Mouse (Mus musculus) midbrain, embryonic 14.5 days (tissue): Measurements from ENCODE around the gene Ulk4. TPM values are rescaled to one million over a fixed set of nuclear protein-coding genes. Genes with fewer than 3 reads are reported as not detected.
A peak's percentile ranks its signal among the peaks of the same experiment; 100 is the strongest.
"Not testable (repeated sequence)": the region's sequence is repeated elsewhere in the genome, so short reads cannot be mapped to it uniquely, and the experiment has no call there.

ENCODE experiments used
- ATAC-seq: fragments of 200-750 bp; cut with Nextera tagmentation; 2 replicates; pipeline ENCODE4 v1.8.0; 2017; ENCODE audit warnings: moderate number of reproducible peaks, moderate library complexity; ENCODE audit not compliant: low FRiP score, low TSS enrichment
- DNase-seq: peaks from one replicate; pipeline ENCODE4 v3.0.0-alpha.2; 2015
- H3K27ac ChIP-seq: fragments of 300-500 bp; sonication (generic); replicated peaks from 2 replicates; pipeline ENCODE4 v1.5.1; 2014; ENCODE audit warnings: mild to moderate bottlenecking, low read depth, low read length, moderate library complexity
- H3K27me3 ChIP-seq: fragments of 300-500 bp; sonication (generic); 2 replicates; pipeline ENCODE4 v1.6.1; 2014; ENCODE audit warnings: low read length, control low read depth, mixed read lengths; ENCODE audit not compliant: control insufficient read depth, insufficient read depth
- H3K36me3 ChIP-seq: fragments of 300-500 bp; sonication (generic); 2 replicates; pipeline ENCODE4 v1.6.1; 2014; ENCODE audit warnings: low read length, control low read depth; ENCODE audit not compliant: control insufficient read depth, insufficient read depth
- H3K4me1 ChIP-seq: fragments of 300-500 bp; sonication (generic); 2 replicates; pipeline ENCODE4 v1.6.1; 2014; ENCODE audit warnings: mild to moderate bottlenecking, antibody characterized with exemption, low read length, control low read depth; ENCODE audit not compliant: control insufficient read depth, insufficient read depth
- H3K4me2 ChIP-seq: fragments of 300-500 bp; sonication (generic); 2 replicates; pipeline ENCODE4 v1.6.1; 2014; ENCODE audit warnings: mild to moderate bottlenecking, low read length, moderate library complexity
- H3K4me3 ChIP-seq: fragments of 300-500 bp; sonication (generic); replicated peaks from 2 replicates; pipeline ENCODE4 v1.5.1; 2014; ENCODE audit warnings: low read depth, low read length
- H3K9ac ChIP-seq: fragments of 300-500 bp; sonication (generic); replicated peaks from 2 replicates; pipeline ENCODE4 v1.6.1; 2014; ENCODE audit warnings: mild to moderate bottlenecking, low read length, moderate library complexity
- H3K9me3 ChIP-seq: fragments of 300-500 bp; sonication (generic); 2 replicates; pipeline ENCODE4 v1.6.1; 2016; ENCODE audit warnings: low read length, control low read depth, mixed read lengths; ENCODE audit not compliant: control insufficient read depth
- WGBS: fragments of 180-500 bp; shearing (Covaris S2); extraction: QIAGEN DNeasy Blood & Tissue Kit; methylation state at CpG from one replicate; pipeline ENCODE4 v1.1.7; 2014; 5-methylcytosine and 5-hydroxymethylcytosine counted together
- polyA plus RNA-seq: library from polyadenylated mRNA; unstranded; fragments of >200 nt; fragmentation: Nextera tagmentation; extraction: Ambion mirVana; gene quantifications from 2 replicates; pipeline ENCODE4 v1.2.1, GENCODE M21; 2014

Gene Ulk4
- polyA plus RNA-seq, 1 experiment from 2014 or later: 75.7 TPM

- Histone ChIP-seq H3K9ac (no peak overlapping the region), H3K27me3 (no peaks in the 10 kb centered on the region), H3K4me3 (no peak overlapping the region), H3K9me3 (no peaks in the 10 kb centered on the region), H3K36me3 (no peaks in the 10 kb centered on the region), H3K4me1 (no peaks in the 10 kb centered on the region), H3K27ac (no peak overlapping the region), H3K4me2 (no peak overlapping the region)
- 92% methylated on average over 11 of the region's 11 CpGs for WGBS
- DNase-seq: no peak
- ATAC-seq: no peak
Measured at GRCm38 (mm10) chr9:121250854-121251253, 26.1 kb downstream of the Ulk4 start.

DNA sequence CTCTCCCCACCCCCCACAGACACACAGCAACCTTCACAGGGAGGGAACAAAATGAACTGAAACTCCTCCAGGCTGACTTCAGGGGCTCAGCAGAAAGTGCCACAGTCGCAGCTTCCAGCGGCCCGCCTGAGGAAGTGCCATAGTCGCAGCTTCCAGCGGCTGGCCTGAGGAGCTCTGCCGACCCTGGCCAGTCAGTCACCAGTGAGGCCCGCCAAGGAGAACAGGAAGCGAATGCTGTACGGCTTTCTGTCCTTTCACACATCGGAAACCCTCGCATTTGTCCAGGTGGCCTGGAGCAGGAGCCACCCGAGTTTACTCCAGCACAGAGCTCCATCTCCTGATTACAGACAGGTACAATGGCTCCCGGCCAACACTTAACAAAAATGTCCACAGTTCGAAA is 27.2 kb downstream of the Ulk4 start:
- ATAC-seq (no peak), DNase-seq (no peak)
- 70% methylated on average over 14 of the region's 14 CpGs for WGBS
- Histone ChIP-seq H3K9ac (no peak overlapping the region; the same call in 1 of the 2 replicates), H3K4me1 (no peaks in the 10 kb centered on the region), H3K27ac (no peak overlapping the region), H3K4me2 (no peak overlapping the region), H3K4me3 (no peak overlapping the region), H3K36me3 (no peaks in the 10 kb centered on the region), H3K9me3 (no peaks in the 10 kb centered on the region), H3K27me3 (no peaks in the 10 kb centered on the region)

- ATAC-seq (no peak), DNase-seq (peak; percentile 93)
- H3K27me3 ChIP-seq: no peaks in the 10 kb centered on the region
- no peak overlapping the region for H3K4me3 ChIP-seq
- no peaks in the 10 kb centered on the region for H3K9me3 ChIP-seq
- no peak overlapping the region for H3K4me2 ChIP-seq
- no peak overlapping the region for H3K27ac ChIP-seq
- no peaks in the 10 kb centered on the region for H3K4me1 ChIP-seq
- no peak overlapping the region for H3K9ac ChIP-seq
- WGBS: 73% methylated on average over 12 of the region's 12 CpGs
- no peaks in the 10 kb centered on the region for H3K36me3 ChIP-seq
Measured at GRCm38 (mm10) chr9:121247956-121248775, 28.8 kb downstream of the Ulk4 start.

DNA sequence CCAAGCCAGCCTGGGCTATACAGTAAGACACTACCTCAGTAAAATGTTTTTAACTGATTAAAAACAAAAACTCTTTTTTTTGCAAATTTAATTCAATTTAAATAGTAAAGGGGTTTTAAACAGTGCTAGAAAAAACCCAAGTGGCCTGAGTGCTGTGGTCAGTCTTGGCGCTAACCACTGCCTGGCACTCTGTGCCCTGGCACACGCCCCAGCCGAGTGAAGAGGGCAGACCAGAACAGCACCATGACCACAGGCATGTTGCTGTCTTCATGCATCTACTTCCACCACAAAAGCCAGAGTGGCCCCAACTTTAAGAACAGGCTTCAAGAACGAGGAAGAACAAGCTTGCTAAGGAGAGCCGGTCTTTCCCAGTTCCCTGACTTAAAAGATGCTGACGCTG is 29.9 kb downstream of the Ulk4 start:
- Histone ChIP-seq H3K4me1 (no peaks in the 10 kb centered on the region), H3K9me3 (no peaks in the 10 kb centered on the region), H3K4me3 (no peak overlapping the region), H3K4me2 (no peak overlapping the region), H3K9ac (no peak overlapping the region), H3K27ac (no peak overlapping the region), H3K36me3 (no peaks in the 10 kb centered on the region), H3K27me3 (no peaks in the 10 kb centered on the region)
- no peak for ATAC-seq
- WGBS: 86% methylated on average over 6 of the region's 6 CpGs
- no peak for DNase-seq

DNA sequence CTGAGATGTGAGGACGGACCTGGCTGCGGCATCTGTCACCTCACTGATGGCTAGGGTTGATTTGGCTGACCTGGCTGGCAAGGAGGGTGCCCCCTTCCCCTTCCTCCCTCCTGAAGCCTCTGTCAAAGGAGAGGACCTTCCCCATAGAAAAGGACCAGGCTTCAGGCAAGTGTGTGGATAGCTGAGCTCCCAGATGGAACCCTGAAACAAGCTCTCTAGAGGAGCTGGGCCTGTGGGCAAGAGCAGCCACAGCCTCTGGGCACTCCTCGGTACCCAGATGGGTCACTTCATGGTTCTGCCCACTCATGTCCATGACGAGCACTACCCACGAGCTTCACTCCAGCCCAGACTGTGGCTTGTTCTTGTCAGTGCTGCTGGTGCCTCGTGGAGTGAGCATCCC is 34.7 kb downstream of the Ulk4 start:
- Histone ChIP-seq H3K9ac (no peak overlapping the region), H3K27ac (no peak overlapping the region), H3K4me3 (no peak overlapping the region), H3K4me1 (no peaks in the 10 kb centered on the region), H3K27me3 (no peaks in the 10 kb centered on the region), H3K36me3 (no peaks in the 10 kb centered on the region), H3K9me3 (no peaks in the 10 kb centered on the region), H3K4me2 (no peak overlapping the region)
- ATAC-seq (no peak), DNase-seq (no peak)
- 93% methylated on average over 6 of the region's 6 CpGs for whole genome bisulfite sequencing

DNA sequence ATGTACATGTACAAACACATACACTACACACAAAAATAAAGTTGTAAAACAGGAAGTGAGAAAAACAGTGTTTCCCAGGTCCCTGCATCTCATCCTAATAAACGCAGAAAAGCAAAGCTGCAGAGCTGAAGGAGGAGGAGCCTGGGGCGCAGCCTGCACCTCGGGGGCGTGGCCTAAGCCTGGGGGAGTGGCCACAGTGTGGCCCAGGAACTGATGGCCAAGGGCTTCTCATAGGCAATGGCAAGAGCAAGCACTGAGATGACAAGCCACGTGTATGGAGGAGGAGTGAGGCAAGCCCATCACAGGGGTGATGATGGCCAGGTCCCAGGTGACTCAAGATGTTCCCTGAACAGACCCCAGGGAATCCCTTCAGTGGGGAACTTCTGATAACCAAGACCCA is 35.2 kb downstream of the Ulk4 start:
- Histone ChIP-seq H3K4me1 (no peaks in the 10 kb centered on the region), H3K4me2 (no peak overlapping the region), H3K9ac (no peak overlapping the region), H3K9me3 (no peaks in the 10 kb centered on the region), H3K36me3 (no peaks in the 10 kb centered on the region), H3K4me3 (no peak overlapping the region), H3K27me3 (no peaks in the 10 kb centered on the region), H3K27ac (no peak overlapping the region)
- DNase-seq: no peak
- WGBS: 37% methylated on average over 5 of the region's 5 CpGs
- no peak for ATAC-seq

DNA sequence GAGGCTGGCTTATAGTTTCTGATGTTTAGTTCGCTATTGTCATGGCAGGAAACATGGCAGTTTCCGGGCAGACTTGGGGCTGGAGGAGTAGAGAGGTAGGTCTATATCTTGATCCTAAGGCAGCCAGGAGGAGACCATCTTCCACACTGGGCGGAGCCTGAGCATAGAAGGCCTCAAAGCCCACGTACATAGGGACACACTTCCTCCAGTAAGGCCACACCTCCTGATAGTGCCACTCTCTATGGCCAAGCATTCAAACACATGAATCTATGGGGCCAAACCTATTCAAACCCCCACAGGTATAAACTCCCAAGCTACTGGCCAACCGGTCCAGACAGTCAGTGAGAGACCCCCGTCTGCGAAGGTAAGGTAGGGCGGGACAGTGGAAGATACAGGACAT is 35.6 kb downstream of the Ulk4 start:
- Histone ChIP-seq H3K27me3 (no peaks in the 10 kb centered on the region), H3K4me1 (no peaks in the 10 kb centered on the region), H3K9me3 (no peaks in the 10 kb centered on the region), H3K4me2 (no peak overlapping the region), H3K9ac (no peak overlapping the region), H3K36me3 (no peaks in the 10 kb centered on the region), H3K27ac (no peak overlapping the region), H3K4me3 (no peak overlapping the region)
- WGBS: 83% methylated on average over 8 of the region's 8 CpGs
- DNase-seq: no peak
- ATAC-seq: no peak

DNA sequence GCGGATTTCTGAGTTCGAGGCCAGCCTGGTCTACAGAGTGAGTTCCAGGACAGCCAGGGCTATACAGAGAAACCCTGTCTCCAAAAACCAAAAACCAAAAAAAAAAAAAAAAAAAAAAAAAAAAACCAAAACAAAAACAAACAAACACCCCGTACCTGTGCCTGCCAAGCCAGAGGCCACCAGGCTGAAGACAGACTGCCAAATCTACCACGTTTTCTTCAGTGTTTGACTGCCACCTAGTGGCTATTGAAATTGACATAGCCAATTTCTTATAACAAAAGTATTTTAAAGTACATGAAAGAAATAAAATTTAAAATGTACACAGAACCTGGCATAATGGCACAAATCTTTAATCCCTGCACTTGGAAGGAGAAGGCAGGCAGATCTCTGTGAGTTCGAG is 36.8 kb downstream of the Ulk4 start:
- H3K27ac ChIP-seq, H3K4me2 ChIP-seq, H3K36me3 ChIP-seq, ATAC-seq, H3K4me1 ChIP-seq, H3K27me3 ChIP-seq, H3K4me3 ChIP-seq, H3K9me3 ChIP-seq, H3K9ac ChIP-seq: not testable (repeated sequence)
- WGBS: 28% methylated on average over 4 of the region's 5 CpGs
- DNase-seq: peak; percentile 93

GRCm38 (mm10) chr9:121239571-121239970 is 37.4 kb downstream of the Ulk4 start:
- Histone ChIP-seq H3K4me1 (no peaks in the 10 kb centered on the region), H3K27me3 (no peaks in the 10 kb centered on the region), H3K36me3 (no peaks in the 10 kb centered on the region), H3K9ac (no peak overlapping the region), H3K4me3 (no peak overlapping the region), H3K27ac (no peak overlapping the region), H3K9me3 (no peaks in the 10 kb centered on the region), H3K4me2 (no peak overlapping the region)
- WGBS: 85% methylated on average over 6 of the region's 6 CpGs
- no peak for DNase-seq
- no peak for ATAC-seq
